Mouse (Mus musculus) liver (tissue): Measurements from ENCODE around the gene Chat.
"Not testable (repeated sequence)": the region's sequence is repeated elsewhere in the genome, so short reads cannot be mapped to it uniquely, and the experiment has no call there.

Experiments
- DNase-seq: peaks from one replicate; pipeline ENCODE4 v3.0.0-alpha.2; 2020; ENCODE audit warnings: mixed read lengths

Chat gene

DNA sequence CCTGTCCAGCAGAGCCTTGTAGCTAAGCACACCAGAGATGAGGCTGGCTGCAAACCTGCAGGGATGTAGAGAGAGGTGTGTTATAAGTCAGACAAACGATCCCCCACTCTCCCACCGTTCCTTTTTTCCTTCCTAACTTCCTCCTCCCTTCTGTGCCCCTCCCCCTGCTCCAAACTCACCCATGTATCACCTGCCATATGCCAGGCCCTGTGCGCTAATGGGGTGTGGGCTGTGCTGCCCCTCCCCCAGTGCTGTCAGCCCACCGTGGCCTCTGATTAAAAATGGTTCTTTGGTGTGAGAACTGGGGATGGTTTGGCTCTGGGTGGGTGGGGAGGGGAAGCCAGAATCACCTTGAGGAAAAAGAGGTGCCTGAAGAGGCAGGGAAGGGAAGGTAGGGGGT, 13.2 kb downstream of the Chat start:
- no peak for DNase-seq

DNA sequence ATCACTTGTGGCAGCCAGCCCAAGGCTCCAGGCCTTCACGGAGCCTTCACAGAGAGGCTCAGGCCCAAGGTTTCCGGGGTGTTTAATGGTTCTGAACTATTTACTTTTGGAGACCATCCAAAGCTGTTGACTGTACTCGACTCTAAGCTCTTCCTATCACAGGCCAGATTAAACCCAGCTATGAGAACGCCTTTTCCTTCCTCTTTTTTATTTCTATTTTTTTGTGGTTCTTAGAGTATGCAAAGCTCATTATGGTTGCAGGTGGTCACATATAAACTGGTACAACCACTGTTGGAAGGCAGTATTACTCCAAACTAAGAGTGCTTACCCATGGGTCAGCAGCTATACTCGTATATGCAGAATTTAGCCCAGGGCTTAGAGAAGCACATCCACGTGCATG, 18.8 kb downstream of the Chat start:
- no peak for DNase-seq

DNA sequence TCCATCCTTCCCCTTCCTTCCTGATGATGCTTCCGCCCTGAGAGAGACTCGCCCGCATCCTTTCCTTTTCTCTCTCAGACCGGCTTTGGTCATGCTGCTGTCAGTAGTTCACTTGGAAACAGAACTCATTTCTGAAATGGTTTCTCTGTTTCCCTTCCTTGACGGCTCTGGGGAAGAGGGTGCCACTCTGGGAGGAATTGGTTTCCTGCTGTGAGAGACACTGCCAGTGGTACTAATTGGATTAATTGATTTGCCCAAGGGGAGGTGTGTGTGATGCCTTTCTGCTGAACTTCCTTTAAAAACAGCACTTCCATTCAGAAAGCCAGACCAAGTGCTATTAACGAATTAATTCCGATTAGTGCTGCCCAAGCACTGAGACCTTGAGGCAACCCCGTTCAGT, 22.3 kb downstream of the Chat start:
- DNase-seq = no peak

DNA sequence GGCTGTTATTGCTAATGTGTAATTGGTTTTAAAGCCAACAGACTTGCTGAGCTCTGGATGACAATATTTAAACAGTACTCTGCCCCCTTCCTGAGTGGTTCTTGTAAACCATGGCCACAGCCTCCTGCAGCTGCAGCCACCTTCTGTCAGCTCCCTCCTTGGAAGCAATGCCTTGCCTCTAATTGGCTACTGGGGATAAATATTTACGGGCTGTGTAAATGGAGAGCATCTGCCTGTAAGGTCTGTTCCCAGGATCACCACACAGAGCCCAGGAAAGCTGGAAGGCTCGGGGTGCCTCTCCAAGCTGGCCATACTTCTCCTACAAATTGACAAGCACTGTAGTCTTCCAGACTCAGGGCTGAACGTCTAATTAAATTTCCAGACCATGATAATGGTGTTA, 26.0 kb downstream of the Chat start:
- DNase-seq = no peak

DNA sequence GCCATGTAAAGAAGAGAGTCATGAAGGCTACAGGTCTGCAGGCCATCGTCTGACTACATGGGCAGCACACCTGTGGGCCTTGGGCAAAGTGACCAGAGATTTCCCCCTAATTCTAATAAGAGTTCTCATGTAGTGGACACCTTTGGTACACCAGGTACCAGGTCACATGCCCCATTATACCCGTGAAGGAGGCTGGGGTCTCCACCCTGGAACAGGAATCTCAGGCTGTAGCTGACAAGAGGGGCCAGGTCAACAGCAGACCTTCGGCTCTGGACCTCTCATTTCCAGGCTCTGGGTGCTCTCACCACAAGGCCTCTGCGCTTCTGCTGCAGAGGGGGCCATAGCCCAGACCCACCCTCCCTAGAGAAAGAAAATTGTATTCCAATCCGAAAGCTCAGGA, 26.5 kb downstream of the Chat start:
- DNase-seq = no peak

DNA sequence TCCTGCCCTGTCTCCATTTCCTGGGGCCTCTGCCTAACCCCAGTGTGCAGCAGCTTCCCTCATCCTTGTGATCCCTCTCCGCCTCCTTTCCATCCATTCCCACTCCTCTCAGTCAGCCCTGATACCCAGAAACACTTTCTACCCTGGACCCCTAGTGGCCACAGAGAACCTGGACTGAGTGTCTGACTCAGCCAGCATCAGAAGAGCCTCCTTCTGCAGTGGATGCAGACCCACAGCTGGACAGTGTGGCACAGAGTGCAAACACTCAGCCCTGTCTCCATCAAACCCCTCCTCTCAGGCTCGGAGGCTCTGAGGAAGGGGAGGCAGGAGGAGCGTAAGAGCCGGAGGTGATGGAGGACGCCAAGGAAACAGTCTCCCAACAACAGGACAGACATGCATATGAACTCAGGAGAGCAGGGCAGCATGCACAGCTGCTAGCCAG, 28.4 kb downstream of the Chat start:
- no peak for DNase-seq

DNA sequence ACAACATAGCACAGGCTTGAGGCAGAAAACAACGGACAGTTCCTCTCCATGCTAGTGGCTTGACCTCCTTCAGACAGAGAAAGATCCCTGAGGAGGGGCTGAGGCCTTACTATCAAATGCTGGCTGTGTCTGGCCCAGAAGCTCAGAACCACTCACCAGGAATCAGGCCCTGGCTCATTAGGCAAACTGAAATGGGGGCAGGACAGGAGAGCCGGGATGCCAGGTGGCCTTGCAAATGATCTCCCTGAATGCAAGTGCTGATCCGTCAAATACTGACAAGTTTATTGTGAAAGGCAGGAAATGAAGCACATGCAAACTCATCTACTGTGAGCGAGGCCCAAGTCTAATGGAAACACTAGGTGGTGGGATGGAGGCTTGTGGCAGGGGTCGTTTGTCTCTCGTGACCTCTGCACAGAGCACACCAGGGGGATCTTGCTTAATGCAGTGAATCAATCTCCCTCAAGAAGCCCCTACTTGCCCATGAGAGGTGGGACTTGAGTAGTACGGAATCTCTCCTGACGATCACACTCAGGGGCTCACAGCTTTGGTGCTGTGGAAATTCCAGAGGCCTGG, 36.7 kb downstream of the Chat start:
- DNase-seq = no peak

DNA sequence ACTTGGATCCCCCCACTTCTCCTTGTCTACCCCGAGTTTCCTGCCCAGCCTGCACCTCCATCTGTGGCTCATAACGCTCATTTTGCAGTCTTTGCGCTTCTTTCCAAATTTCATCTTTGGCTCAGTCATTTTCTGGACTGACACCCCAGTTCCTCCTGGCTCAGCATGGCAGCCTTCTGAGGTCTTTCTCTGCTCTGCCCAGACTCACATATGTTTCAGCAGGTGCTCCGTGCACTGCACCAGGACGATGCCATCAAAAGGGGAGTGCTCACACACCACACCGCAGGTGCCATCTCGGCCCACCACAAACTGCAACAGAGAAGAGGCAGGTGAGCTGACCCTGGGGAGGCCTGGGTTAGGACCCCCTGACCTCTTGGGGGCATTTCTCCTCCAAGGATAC, 41.8 kb downstream of the Chat start:
- DNase-seq = no peak

DNA sequence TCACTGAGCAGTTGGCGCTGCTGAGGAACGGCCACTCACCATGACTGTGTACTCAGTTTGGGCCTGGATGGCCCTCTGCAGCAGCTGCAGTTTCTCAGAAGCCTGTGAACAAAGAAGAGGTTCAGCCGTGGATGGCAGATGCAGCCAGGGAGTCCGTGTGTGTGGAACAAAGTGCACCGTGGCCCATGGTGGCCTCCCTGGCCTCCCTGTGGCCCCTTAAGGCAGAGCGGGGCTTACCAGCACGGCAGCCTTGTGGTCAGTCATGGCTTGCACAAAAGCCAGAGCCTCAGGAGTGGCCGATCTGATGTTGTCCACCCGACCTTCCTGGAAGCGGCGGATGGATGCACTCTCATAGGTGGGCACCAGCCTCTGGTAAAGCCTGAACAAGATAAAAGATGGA, 47.0 kb downstream of the Chat start:
- DNase-seq = no peak

DNA sequence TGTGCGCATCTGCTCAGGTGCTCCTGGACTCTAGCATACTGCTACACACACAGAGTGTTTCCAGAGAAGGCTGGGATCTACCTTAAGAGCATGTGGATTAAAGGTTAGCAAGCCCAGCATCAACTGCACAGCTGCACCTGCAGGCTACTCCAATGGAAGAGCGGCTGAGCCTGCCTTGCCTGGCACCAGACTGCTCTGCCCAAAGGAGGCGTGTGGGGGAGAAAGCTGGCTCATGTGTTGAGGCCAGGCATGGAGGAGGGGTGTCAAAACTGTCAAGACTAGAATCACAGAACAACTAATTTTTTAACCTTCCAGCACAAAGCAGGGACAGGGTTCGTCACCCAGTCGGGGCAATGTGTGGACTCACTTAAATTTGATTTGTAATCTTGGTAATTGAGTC, 53.7 kb downstream of the Chat start:
- DNase-seq = no peak

DNA sequence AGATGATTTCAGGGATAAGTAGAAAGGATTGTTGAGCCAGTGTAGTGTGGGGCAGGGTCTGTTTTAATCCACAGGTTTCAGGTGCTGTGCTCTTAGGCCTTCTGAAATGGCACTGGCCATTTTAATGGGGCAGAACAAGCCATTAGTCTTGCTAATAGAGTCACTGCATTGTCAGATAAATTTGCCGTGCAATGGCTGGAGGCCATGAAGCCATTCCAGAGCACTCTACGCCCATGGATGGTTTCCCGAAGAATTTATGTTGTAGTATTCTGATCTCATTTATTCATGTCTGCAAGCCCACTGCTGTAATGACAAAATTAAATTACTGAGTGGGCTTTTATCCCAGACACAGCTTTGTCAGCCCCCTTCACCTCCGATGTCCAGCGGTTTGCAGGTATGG, 55.7 kb downstream of the Chat start:
- DNase-seq = no peak

DNA sequence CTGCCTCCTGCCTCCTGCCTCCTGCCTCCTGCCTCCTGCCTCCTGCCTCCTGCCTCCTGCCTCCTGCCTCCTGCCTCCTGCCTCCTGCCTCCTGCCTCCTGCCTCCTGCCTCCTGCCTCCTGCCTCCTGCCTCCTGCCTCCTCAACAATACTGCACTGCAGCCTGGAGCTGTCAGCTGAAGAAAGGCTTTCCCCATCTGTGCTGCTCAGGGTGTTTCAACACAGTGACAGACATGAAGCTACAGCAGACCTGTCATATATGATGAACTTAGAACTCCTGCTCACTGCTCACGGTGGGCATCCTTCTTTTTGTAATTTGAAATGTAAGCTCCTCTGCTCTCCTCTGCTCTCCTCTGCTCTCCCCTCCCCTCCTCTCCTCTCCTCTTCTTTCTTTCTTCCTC, 60.4 kb downstream of the Chat start:
- DNase-seq = not testable (repeated sequence)

DNA sequence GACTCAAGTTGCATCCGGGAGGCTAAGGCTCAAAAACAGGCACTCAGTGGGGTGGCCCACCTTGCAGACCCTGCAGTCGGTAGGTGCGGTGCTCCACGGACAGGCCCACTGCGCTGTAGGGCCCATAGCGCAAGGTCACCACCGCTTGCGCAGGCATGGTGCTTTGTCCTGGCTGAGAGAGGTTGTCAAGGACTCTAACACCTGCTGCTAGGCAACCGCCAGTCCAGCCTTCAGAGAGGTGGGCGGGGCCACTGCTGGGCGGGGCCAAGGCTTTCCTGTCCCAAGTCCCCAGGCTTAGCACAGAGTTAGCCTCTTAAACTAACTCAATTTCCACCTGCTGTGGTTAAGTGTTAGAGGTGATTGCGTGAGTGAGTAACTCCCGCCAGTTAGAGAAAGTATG, 77.6 kb downstream of the Chat start, which contains the start of gene 1700024G13Rik:
Gene 1700024G13Rik (minus strand): TSS at position 196 of the 400 bp plus-strand sequence.
- DNase-seq = peak; percentile 68

DNA sequence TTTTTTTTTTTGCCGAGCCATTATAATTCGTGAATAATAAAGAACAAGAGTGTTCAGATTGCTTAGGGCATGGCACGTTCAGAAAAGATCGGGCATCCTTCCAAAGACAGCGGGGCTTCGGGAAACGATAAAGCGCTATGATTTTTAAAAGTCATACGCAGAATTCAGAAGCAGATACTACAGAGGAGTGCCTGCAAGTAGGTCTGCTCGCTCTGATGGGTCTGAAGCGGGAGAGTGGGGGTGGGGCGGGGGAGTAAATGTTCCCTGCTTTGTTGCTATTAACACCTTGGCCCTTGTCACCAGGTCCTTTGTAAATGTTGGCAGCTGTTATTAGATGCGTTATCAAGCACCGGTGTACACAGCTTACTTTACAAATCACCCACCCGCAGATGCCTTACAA, 84.2 kb downstream of the Chat start:
- no peak for DNase-seq

DNA sequence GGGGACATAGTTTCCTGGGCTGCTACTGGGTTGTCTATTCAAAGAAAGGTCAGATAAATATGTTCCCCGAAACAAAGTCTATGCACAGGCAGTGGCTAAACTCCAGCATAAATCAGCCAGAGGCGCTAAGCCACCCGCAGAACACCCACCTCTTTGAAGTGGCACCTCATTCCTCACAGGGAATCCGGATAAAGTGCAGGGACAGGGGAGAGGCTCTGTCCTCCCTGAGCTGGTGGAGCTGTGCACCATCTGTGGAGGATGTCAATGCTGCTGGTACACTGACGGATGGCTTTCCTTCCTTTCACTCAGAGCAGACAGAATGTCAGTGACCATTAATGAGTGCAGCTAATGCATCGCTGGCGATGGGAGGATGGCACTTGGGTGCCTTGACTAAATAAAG, 84.7 kb downstream of the Chat start:
- DNase-seq = no peak

DNA sequence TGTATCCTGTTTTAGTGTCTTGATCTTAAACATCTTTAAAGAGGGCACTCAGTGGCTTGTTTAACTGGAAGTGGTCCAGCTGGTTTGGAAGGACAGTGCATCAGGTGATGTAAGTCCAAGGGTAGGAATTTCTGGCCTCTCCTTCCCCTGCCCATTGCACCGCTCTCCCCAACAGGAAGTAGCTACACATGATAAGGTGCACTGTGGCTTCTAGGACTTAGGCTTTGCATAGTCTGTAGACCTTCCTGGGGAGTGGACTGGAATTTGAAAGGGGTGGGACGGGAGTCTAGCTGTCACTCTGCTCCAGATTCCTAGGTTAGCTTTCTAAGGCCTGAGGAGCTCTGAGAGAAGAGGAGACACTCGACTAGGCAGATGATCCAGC, 85.7 kb downstream of the Chat start:
- DNase-seq = no peak

DNA sequence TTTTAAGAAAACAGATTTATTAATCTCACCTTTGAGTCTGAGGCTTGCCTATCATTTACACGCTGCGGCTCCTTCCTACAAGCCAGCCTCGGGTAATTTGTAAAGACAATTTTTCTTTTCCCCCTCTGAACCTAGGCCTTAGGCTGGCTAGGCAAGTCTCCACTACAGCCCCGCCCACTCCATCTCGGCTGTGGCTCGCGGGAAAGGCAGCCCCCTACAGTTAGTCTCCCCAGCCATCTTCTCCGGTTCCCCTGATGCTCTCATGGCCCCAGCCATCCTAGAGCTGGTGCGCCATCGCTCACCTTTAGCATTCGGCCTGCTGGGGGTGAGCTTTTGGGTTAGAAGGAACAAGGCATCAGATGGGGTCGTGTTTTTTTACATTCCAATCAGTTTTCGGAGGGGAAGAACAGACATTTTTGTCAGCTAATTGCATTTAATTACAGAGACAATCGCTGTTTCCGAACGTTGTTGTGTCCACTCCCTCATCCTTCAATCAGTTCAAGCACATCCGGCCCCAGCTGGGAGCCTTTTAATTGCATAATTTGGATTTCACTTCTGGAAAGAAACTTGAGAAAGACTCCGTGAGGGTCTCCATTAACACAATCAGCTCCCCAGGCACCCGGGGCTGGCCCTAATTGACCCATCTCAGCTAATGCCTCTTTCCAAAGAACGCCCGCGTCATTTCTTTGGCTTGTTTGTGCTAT, 86.2 kb downstream of the Chat start:
- DNase-seq = no peak

DNA sequence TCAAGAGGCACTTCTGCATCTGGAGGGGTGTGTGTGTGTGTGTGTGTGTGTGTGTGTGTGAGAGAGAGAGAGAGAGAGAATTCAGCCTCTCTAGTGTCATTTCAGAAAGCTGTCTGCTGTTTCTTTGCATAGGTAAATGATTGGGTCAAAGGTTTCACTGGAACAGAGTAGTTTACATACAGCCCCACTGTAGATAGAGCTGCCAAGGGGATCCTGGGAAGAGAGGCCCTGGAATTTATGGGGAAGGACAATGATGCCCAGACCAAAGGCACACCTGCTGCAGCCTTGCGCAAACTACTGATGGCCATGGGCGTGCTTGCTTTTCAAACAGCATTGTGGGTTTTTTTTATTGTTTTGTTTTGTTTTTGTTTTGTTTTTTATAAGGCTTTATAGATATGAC, 93.3 kb downstream of the Chat start:
- DNase-seq = no peak

DNA sequence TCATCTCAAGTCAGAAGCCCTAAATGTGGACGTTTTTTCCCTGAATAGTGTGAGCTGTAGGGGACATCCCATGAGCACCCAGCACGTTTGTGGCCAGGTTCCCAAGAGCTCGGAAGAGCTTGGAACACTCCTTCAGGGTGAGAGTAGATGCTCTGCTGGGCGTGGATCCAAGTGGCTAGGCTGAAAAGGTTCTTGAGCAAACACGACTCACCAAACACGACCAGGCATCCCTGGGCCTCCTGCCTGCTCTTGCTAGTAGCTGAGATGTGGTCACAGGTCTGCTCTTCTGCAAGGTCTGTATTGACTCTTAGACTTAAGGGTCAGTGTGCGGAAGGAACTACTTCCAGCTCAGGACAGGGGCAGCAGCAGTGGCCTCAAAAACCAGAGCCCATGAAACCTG, 96.0 kb downstream of the Chat start:
- no peak for DNase-seq

DNA sequence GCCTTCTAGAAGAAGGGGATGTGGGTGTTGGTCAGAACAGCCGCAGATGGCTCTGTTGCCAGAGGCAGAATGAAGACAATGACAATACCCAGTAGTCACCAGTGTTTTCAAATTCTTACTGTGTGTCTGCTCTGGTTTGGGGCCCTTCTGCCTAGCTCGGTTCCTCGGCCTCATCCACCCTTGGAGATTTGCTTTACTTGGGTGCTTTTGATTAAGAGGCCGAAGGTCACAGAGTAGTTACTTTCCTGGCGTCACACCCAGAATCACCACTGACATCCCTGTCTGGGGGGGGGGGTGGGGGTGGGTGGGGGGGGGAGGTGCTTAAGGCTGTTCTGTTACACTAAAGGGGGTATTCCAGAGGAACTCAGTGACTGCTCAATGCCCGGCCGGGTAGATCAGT, 101.4 kb downstream of the Chat start:
- DNase-seq = no peak
